Mouse (Mus musculus): ENCODE measurements around the gene Rassf9.

DNA sequence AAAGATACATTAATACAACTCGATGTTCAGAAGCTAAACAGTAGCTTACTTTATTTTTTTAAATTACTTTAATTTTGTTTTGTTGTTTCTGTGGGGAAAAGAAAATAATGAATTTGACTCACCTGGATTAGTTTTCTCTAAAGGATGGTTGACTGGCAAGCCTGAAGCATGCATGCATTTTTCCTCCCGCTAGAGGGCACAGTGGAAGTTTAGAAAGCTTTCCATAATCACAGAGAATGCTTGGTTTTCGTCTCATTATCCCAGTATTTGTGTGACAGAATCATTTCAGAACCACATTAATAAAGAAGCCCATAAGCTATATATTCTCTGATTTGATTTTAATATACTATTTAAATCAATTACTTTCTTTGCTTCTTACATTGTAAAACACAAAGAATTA lies 20.2 kb upstream of the Rassf9 start:
- TF ChIP-seq ZC3H11A (IDR thresholded peaks at IDR 0.05; ENCODE audit: low read depth, low read length) = no peak
- no peak for TF ChIP-seq EP300 (IDR thresholded peaks at IDR 0.05; ENCODE audit: low read length)
- TF ChIP-seq MEF2A (IDR thresholded peaks at IDR 0.05; ENCODE audit: borderline replicate concordance, low read depth, low read length) = no peak
- peak; percentile 8 to 37; a peak in 2 of 4 replicates for TF ChIP-seq CTCF (conservative IDR thresholded peaks at IDR 0.05 in 1 of 2, IDR thresholded peaks at IDR 0.05 in 1 of 2; ENCODE audit: low read depth in 2 of 2, low read length in 2 of 2)
- TF ChIP-seq JUND (conservative IDR thresholded peaks at IDR 0.05; ENCODE audit: low read depth, low read length) = no peak
- TF ChIP-seq MYC (IDR thresholded peaks at IDR 0.05; ENCODE audit: low read depth, low read length) = no peak

Data from CH12.LX (cell line).